Mouse (Mus musculus): ENCODE measurements around the gene Acap2.

DNA sequence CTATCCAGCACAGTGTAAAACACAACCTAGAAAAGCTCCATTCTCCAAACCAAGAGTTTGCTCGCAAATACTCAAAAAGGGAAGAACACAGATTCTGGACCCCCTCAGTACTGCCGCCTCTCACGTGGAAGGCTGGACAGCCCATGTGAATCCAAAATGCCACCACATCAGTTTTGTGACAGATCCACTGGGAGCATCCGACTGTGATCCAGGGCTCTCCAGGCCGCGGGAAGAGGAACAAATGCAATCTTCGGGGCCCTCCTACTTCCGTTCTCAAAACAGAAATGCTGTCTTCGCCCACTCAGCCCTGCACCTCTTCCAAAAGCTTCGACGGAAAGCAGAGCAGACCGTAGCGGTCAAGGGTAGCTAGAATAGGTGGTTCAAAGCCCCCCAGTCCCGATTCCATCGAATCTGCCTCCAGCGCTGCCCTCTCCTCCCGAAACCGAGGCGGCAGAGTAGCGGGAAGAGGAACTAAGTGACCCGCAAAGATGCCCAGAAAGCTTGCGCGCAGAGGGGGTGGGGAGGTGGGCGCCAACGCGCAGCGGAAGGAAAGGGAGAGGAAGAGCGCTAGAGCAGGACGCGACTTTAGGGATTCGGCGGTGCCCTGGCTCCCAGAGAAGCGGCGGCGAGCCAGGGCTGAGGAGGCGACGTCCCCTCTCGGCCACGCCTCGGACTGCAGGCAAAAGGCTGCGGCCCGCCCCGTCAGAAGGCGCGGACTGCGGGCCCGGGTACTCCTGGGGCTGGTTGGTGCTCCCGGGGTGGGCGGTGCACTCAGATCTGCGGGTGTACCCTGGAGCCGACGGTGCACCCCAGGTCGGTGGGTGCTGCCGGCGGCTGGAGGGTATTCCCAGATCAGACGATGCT is 887 bp downstream of the Acap2 start:
- TF ChIP-seq ZC3H11A (IDR thresholded peaks at IDR 0.05; ENCODE audit: borderline replicate concordance, low read depth, low read length) (no peak), HCFC1 (IDR thresholded peaks at IDR 0.05; ENCODE audit: borderline replicate concordance, insufficient read depth, low read length) (no peak), CHD2 (IDR thresholded peaks at IDR 0.05; ENCODE audit: low read depth, low read length) (no peak), ZNF384 (IDR thresholded peaks at IDR 0.05; ENCODE audit: low read depth, low read length) (no peak), MAFK (IDR thresholded peaks at IDR 0.05; ENCODE audit: insufficient read depth, low read depth, low read length) (no peak)
